Mouse (Mus musculus) ES-E14 (cell line): ENCODE measurements around the gene Syt7.

Experiments used
- HCFC1 ChIP-seq: IDR thresholded peaks from 2 replicates; pipeline ENCODE4 v1.6.1; 2012; ENCODE audit warnings: low read length, inconsistent platforms, borderline replicate concordance; ENCODE audit not compliant: insufficient read depth
- MAFK ChIP-seq: IDR thresholded peaks from 2 replicates; pipeline ENCODE4 v1.6.1; 2014; ENCODE audit warnings: mild to moderate bottlenecking, low read depth, low read length, inconsistent platforms; ENCODE audit not compliant: insufficient read depth
- ZC3H11A ChIP-seq: IDR thresholded peaks from 2 replicates; pipeline ENCODE4 v1.6.1; 2012; ENCODE audit warnings: low read depth, mild to moderate bottlenecking, inconsistent platforms, low read length, borderline replicate concordance
- ZNF384 ChIP-seq: IDR thresholded peaks from 2 replicates; pipeline ENCODE4 v1.6.1; 2012; ENCODE audit warnings: low read depth, low read length, inconsistent platforms

DNA sequence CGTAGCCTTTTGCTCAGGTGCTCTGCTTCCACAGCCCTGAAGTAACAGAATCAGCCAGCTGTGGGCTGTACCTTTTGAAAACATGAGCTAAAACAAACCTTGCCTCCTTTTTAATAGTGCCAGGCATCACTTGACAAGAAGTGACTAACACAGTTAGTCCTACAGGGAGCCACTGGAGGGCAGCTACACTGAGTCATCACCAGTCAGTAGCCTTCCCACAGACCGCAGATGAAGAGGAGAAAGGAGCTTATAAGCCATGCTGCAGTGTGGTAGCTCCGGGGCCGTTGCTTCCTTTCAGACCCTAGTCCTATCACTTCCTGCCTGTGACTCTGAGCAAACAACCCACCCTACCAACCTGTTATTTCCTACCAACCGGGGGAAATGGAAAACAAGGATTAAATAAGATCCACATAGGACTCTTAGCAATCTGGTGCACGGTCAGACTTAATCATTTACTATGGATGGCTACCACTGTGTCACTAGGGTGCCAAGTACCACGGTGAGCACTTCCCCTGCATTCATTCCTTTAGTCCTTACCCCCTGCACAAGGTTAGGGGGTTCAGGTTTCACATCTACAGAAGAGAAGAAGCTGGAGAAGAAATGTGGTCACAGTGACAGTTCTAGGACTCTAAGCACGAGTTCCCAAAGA lies 108.7 kb downstream of the Syt7 start:
- TF ChIP-seq MAFK = no peak
- TF ChIP-seq ZNF384 = no peak
- no peak for TF ChIP-seq ZC3H11A
- no peak for TF ChIP-seq HCFC1
